Mouse (Mus musculus) left cerebral cortex, adult 2 months (tissue): ENCODE results near the gene Zbtb32. TPM values are rescaled to one million over a fixed set of nuclear protein-coding genes. Genes with fewer than 3 reads are reported as not detected.
A peak's percentile ranks its signal among the peaks of the same experiment; 100 is the strongest.

Experiments
- DNase-seq, 2 experiments: peaks; one replicate each; pipeline ENCODE4 v3.0.0; 2021 to 2022; ENCODE audit warnings: low spot score in 2 of 2, mixed read lengths in 1 of 2; ENCODE audit errors: extremely low spot score in 1 of 2
- H3K27ac ChIP-seq: fragments of 200-600 bp; 2 replicates; pipeline ENCODE4 v1.8.1; 2022
- H3K4me3 ChIP-seq: fragments of 200-600 bp; 2 replicates; pipeline ENCODE4 v1.8.1; 2022
- CTCF ChIP-seq: fragments of 200-600 bp; IDR thresholded peaks from 2 replicates; pipeline ENCODE4 v1.8.1; 2022; ENCODE audit warnings: antibody characterized with exemption, mild to moderate bottlenecking, moderate library complexity
- intact Hi-C: fragments of 180-260 bp; cut with DNase I; formaldehyde crosslinking; loops from one replicate; pipeline ENCODE4 v1.15.1; 2025
- total RNA-seq, 2 experiments: library from RNA; stranded (reverse); gene quantifications; 2 replicates each; pipeline ENCODE4 v1.2.3; 2021

Zbtb32 gene
- total RNA-seq, 2 experiments from 2014 or later = not detected

GRCm38 (mm10) chr7:30562526-30563116 is 36.1 kb downstream of the Zbtb32 start:
- peak overlapping the region; percentile 76 for H3K4me3 ChIP-seq
- peak in 1 of 2 experiments; percentile 32 for DNase-seq
- H3K27ac ChIP-seq = peak overlapping the region; percentile 99
- TF ChIP-seq CTCF = no peak
- intact Hi-C loops = loop anchor here (2.0 kb wide), 1 partner anchor 26 kb away; the partner anchor contains the start of gene Kmt2b

- Histone ChIP-seq H3K27ac (peak overlapping the region; percentile 55; the same call in 1 of the 2 replicates), H3K4me3 (no peak overlapping the region)
- intact Hi-C loops = no loop called here
- DNase-seq = no peak
- no peak for TF ChIP-seq CTCF
Measured at GRCm38 (mm10) chr7:30560296-30560695, 38.4 kb downstream of the Zbtb32 start.

- peak; percentile 95 to 98 for DNase-seq
- intact Hi-C loops = no loop called here
- no peak; the same call in 1 of the 2 replicates for TF ChIP-seq CTCF
- peak within 1 kb of the TSS; percentile 91 for H3K27ac ChIP-seq
- H3K4me3 ChIP-seq = peak within 1 kb of the TSS; percentile 70
Measured at GRCm38 (mm10) chr7:30559443-30559954, 39.2 kb downstream of the Zbtb32 start, which contains the start of gene Lin37. Gene Lin37 (minus strand): TSS chr7:30559838.

- intact Hi-C loops = no loop called here
- DNase-seq = no peak
- peak overlapping the region; percentile 70 for H3K4me3 ChIP-seq
- TF ChIP-seq CTCF = no peak; the same call in 1 of the 2 replicates
- H3K27ac ChIP-seq = peak overlapping the region; percentile 91
Measured at GRCm38 (mm10) chr7:30558656-30559442, 39.9 kb downstream of the Zbtb32 start.

DNA sequence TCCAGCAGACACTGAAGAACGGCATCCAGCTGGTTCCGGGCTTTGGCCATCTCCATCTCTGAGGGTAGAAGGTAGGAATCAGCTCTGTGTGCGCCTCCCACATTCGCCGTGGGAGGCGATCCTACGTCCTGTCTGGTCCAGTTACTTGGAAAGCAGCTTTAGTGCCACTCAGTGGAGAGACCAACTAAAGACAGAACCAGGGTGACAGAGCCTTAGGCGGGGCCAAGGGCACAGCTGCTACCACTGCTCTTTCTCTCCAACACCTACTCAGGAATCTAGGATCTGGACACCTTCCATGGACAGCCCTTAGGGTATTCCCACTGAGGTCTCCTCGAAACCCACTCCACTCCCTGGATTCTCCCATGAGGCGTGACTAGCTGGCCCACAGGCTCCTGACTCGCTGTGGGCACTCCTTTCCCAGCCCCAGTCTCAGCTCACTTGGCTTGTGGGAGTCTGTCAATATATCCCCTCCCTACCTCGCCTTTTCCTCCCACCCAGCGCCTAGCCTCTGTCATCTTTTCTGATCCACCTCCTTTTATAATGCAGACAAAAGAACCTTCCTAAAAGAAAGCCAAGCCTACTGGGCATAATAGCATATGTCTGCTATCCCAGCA is 40.7 kb downstream of the Zbtb32 start:
- TF ChIP-seq CTCF = no peak; the same call in 1 of the 2 replicates
- Histone ChIP-seq H3K27ac (peak overlapping the region; percentile 91), H3K4me3 (peak overlapping the region; percentile 70)
- no peak for DNase-seq
- intact Hi-C loops = no loop called here

DNA sequence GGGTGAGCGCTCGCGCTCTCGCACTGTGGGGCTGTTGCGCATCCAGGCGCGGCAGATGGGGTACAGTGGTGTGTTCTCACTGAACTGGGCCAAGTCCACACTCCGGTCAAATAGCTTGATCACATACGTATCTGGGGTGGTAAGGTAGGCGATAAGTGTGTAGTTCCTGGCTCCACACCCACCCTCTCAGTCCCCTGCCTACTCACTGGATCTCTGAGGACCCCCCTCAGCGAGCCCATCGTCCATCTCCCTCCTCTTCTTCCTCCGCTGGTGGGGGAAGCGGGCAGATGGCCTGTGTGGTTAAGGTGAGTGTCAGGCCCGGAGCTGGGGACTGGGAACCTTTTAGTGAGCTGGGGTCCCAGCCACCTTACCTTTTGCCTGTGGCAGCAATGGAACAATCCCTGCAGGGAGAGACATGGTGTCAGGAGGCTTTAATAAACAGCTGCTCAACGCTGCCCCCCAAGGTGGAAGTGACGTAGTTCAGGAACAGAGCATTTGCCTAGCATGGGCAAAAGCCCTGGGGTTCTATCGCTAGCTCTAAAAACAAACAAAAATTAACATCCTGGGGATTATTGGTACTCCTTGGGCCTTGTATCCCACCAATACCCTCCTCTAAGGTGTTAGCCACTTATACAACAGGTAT is 41.7 kb downstream of the Zbtb32 start:
- Histone ChIP-seq H3K27ac (no peak overlapping the region), H3K4me3 (no peak overlapping the region)
- intact Hi-C loops = no loop called here
- no peak for DNase-seq
- TF ChIP-seq CTCF = peak; percentile 32

DNA sequence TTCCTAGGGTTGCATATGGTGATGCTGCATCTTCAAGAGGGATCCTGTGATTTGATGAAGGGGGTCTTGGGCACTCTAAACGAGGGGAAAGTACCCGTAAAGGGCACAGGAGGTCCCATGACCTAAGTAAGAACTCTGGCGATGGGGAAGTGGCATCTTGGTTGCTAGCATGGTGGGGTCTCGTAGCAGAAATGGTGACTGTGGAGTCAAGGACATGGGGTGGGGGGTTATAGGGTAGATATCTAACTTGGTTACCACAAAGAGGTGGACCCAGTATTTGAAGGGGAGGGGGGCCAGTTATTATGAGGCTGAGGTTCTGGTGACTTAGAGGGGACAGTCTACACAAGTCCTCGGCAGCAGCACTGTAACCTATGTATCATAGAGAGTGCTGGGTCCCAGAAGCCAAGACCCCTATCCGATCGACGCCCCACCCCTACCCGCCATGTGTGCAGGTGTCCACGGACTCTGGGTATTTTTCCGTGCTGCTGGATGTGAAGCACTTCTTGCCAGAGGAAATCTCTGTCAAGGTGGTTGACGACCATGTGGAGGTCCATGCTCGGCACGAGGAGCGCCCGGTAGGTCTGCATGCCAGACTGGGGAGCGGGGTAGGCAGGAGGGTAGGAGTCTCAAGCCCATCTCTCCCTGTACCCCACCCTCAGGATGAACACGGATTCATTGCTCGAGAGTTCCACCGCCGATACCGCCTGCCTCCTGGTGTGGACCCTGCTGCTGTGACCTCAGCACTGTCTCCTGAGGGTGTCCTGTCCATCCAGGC is 44.7 kb downstream of the Zbtb32 start:
- no peak for DNase-seq
- Histone ChIP-seq H3K4me3 (no peak overlapping the region), H3K27ac (no peak overlapping the region)
- no peak for TF ChIP-seq CTCF
- intact Hi-C loops = loop anchor here (2.0 kb wide), 1 partner anchor 63 kb away; no protein-coding TSS in a partner anchor

GRCm38 (mm10) chr7:30553021-30553589 is 45.6 kb downstream of the Zbtb32 start:
- no peak for DNase-seq
- peak overlapping the region; percentile 61 for H3K4me3 ChIP-seq
- H3K27ac ChIP-seq = peak overlapping the region; percentile 79
- no peak; the same call in 1 of the 2 replicates for TF ChIP-seq CTCF
- intact Hi-C loops = loop anchor here (2.0 kb wide), 1 partner anchor 62 kb away; no protein-coding TSS in a partner anchor

DNA sequence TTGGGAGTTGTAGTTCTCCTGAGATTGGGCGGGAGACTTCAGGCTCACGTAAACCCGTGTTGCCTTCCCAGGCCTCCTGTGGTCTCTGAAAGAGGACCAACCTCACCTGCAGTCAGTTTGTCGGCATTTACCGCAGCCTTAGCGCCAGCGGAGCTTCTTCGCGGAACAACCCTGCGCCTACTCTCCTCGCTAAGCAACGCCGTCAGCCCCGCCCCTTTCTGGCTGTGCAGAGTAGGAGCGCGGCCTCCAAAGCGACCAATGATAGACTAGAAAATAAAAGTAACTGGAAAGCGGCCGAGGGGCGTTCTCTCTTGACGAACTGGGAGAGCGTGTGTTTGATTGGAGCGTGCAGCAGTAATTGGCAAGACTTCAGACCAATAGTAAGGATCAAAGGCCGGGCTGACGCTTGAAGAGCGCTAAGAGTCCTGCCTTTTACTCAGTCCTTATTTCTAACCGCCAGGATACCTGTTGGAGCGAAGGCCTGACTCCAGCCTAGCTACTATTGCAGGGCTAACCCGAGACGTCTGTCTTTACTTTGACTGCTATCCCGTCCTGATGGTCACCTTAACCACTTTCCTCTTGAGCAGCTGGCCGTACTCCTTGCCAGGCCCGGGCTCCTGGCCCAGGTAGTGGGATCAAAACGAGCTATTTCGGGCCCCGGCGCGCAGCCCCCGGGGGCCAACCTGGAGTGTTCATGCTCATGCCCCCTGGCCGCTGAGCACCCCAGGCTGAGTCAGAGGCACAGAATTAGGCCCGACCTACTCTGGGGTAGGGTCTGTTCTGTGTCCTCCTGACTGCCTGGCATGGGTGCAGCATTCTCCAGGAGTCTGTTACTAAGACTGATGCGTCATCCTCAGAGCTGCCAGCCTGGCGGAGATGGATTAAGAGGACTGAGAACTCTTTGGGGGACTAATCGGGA is 46.3 kb downstream of the Zbtb32 start, which contains the start of the genes Hspb6 and Proser3:
Gene Hspb6, plus strand, starts transcription at position 77 of the 919 bp plus-strand sequence.
Gene Proser3, minus strand, starts transcription at position 198 of the 919 bp plus-strand sequence.
- intact Hi-C loops = loop anchor here (2.0 kb wide), 1 partner anchor 62 kb away; no protein-coding TSS in a partner anchor
- TF ChIP-seq CTCF = no peak; the same call in 1 of the 2 replicates
- peak; percentile 91 to 95 for DNase-seq
- H3K4me3 ChIP-seq = peak within 1 kb of the TSS; percentile 61
- H3K27ac ChIP-seq = peak within 1 kb of the TSS; percentile 96
